ENCODE assay signal across 8 mouse cellular contexts in genomic region chr4:40268835-40269234, GRCm38 (mm10). TPM values are rescaled to one million over a fixed set of nuclear protein-coding genes. Genes with fewer than 3 reads are reported as not detected.
DNase-seq lines count a peak whose midpoint lies in the region; ATAC-seq and TF ChIP-seq lines count a peak whose summit lies in the region.

No protein-coding gene starts in this region.

- H3K27ac ChIP-seq in cerebellum, adult 2 months (ENCODE audit: insufficient read depth, low read length): peak overlapping the region; percentile 25; the same call in 1 of the 2 replicates
- peak overlapping the region; percentile 89 for H3K27ac ChIP-seq in neural tube, embryonic 11.5 days (ENCODE audit: low read depth, low read length)
- peak overlapping the region; percentile 94 for H3K27ac ChIP-seq in hindbrain, embryonic 12.5 days

- no peak for TF ChIP-seq POLR2A in cerebellum, adult 2 months (IDR thresholded peaks at IDR 0.05; ENCODE audit: borderline replicate concordance, insufficient read depth, low read length)

- DNase-seq in cerebellum, adult 2 months: no peak
- DNase-seq in cerebellum, adult 8-10 months: no peak
- no peak for DNase-seq in neural tube, embryonic 11.5 days (ENCODE audit: low spot score)
- DNase-seq in neural tube, embryonic 10.5 days (ENCODE audit: extremely low spot score, low spot score): no peak
- DNase-seq in right cerebral cortex, adult 18-20 months: no peak
- no peak for DNase-seq in spleen, postnatal 36 days (ENCODE audit: low spot score in 2 of 2)

- no peaks in the 10 kb centered on the region for H3K36me3 ChIP-seq in neural tube, embryonic 11.5 days (ENCODE audit: control insufficient read depth, insufficient read depth, low read length)
- peaks cover 16% of the 10 kb centered on the region for H3K36me3 ChIP-seq in hindbrain, embryonic 12.5 days
- H3K36me3 ChIP-seq in megakaryocyte, embryonic 14.5 days (replicated peaks; ENCODE audit: low read length): peaks cover 51% of the 10 kb centered on the region

- no peaks in the 10 kb centered on the region for H3K27me3 ChIP-seq in cerebellum, adult 2 months (ENCODE audit: control insufficient read depth, insufficient read depth, low read length)
- no peaks in the 10 kb centered on the region for H3K27me3 ChIP-seq in neural tube, embryonic 11.5 days (ENCODE audit: control insufficient read depth, insufficient read depth, low read length)
- H3K27me3 ChIP-seq in hindbrain, embryonic 12.5 days: no peaks in the 10 kb centered on the region
- H3K27me3 ChIP-seq in megakaryocyte, embryonic 14.5 days (replicated peaks): no peaks in the 10 kb centered on the region

- H3K4me1 ChIP-seq in cerebellum, adult 2 months (ENCODE audit: control insufficient read depth, insufficient read depth, low read length): no peaks in the 10 kb centered on the region
- H3K4me1 ChIP-seq in neural tube, embryonic 11.5 days (ENCODE audit: control insufficient read depth, insufficient read depth, low read length): peaks cover 6% of the 10 kb centered on the region; the same call in 1 of the 2 replicates
- peaks cover 18% of the 10 kb centered on the region for H3K4me1 ChIP-seq in hindbrain, embryonic 12.5 days
- peaks cover 42% of the 10 kb centered on the region for H3K4me1 ChIP-seq in megakaryocyte, embryonic 14.5 days

- no peaks in the 10 kb centered on the region for H3K9me3 ChIP-seq in neural tube, embryonic 11.5 days (ENCODE audit: control insufficient read depth, low read length)
- no peaks in the 10 kb centered on the region for H3K9me3 ChIP-seq in hindbrain, embryonic 12.5 days (replicated peaks)
- no peaks in the 10 kb centered on the region for H3K9me3 ChIP-seq in megakaryocyte, embryonic 14.5 days

- peak overlapping the region; percentile 95 for H3K4me3 ChIP-seq in cerebellum, adult 2 months (replicated peaks; ENCODE audit: insufficient read depth, low read depth, low read length)
- H3K4me3 ChIP-seq in neural tube, embryonic 11.5 days (ENCODE audit: low read depth, low read length): peak overlapping the region; percentile 85
- H3K4me3 ChIP-seq in hindbrain, embryonic 12.5 days: peak overlapping the region; percentile 79
- H3K4me3 ChIP-seq in megakaryocyte, embryonic 14.5 days (replicated peaks): peak overlapping the region; percentile 94

- TF ChIP-seq CTCF in cerebellum, adult 2 months (IDR thresholded peaks at IDR 0.05; ENCODE audit: borderline replicate concordance, insufficient read depth, low read depth, low read length): no peak

- peak overlapping the region; percentile 85 for H3K9ac ChIP-seq in neural tube, embryonic 11.5 days (ENCODE audit: low read length)
- peak overlapping the region; percentile 82 for H3K9ac ChIP-seq in hindbrain, embryonic 12.5 days

- under 1% methylated on average over 16 of the region's 16 CpGs for WGBS in cerebellum, adult 2 months
- under 1% methylated on average over 16 of the region's 16 CpGs for whole genome bisulfite sequencing in neural tube, embryonic 11.5 days
- under 1% methylated on average over 16 of the region's 16 CpGs for WGBS in hindbrain, embryonic 12.5 days

- H3K4me2 ChIP-seq in neural tube, embryonic 11.5 days (ENCODE audit: low read depth): peak overlapping the region; percentile 83
- peak overlapping the region; percentile 82 for H3K4me2 ChIP-seq in hindbrain, embryonic 12.5 days (replicated peaks)

- ATAC-seq in neural tube, embryonic 11.5 days (ENCODE audit: insufficient read depth, low FRiP score, low TSS enrichment): no peak; the same call in 1 of the 2 replicates
- peak; percentile 13 for ATAC-seq in hindbrain, embryonic 12.5 days (ENCODE audit: low FRiP score)

RNA-seq across cellular contexts. Expression of gene Smim27, which starts 0.5 kb away (rescaled TPM):
- 4.6 and 5.7 TPM in 2 replicates for polyA plus RNA-seq in cerebellum, adult 2 months (2012; rRNA removed)
- polyA plus RNA-seq in neural tube, embryonic 11.5 days (2014; fragmentation: Nextera tagmentation; extraction: Ambion mirVana): 21.6 and 27.7 TPM in 2 replicates
- polyA plus RNA-seq in hindbrain, embryonic 12.5 days (2016; fragmentation: Nextera tagmentation; extraction: Ambion mirVana): 23.6 TPM in 2 replicates
- 8.2 and 42.4 TPM in 2 replicates for polyA plus RNA-seq in megakaryocyte, embryonic 14.5 days (2012; ENCODE audit: insufficient read depth, low replicate concordance)

RNA-seq across cellular contexts. Expression of gene Topors, which starts 0.8 kb away (rescaled TPM):
- 11.3 and 12.3 TPM in 2 replicates for polyA plus RNA-seq in cerebellum, adult 2 months (2012; rRNA removed)
- 49.0 and 49.3 TPM in 2 replicates for polyA plus RNA-seq in neural tube, embryonic 11.5 days (2014; fragmentation: Nextera tagmentation; extraction: Ambion mirVana)
- 45.6 and 48.3 TPM in 2 replicates for polyA plus RNA-seq in hindbrain, embryonic 12.5 days (2016; fragmentation: Nextera tagmentation; extraction: Ambion mirVana)
- 2.9 and 3.7 TPM in 2 replicates for polyA plus RNA-seq in megakaryocyte, embryonic 14.5 days (2012; ENCODE audit: insufficient read depth, low replicate concordance)

RNA-seq across cellular contexts. Expression of gene Ndufb6, which starts 10.4 kb away (rescaled TPM):
- 202 and 210 TPM in 2 replicates for polyA plus RNA-seq in cerebellum, adult 2 months (2012; rRNA removed)
- 274 and 296 TPM in 2 replicates for polyA plus RNA-seq in neural tube, embryonic 11.5 days (2014; fragmentation: Nextera tagmentation; extraction: Ambion mirVana)
- 235 and 265 TPM in 2 replicates for polyA plus RNA-seq in hindbrain, embryonic 12.5 days (2016; fragmentation: Nextera tagmentation; extraction: Ambion mirVana)
- 44.4 and 297 TPM in 2 replicates for polyA plus RNA-seq in megakaryocyte, embryonic 14.5 days (2012; ENCODE audit: insufficient read depth, low replicate concordance)

RNA-seq across cellular contexts. Expression of gene Ddx58, which starts 29.2 kb away (rescaled TPM):
- 3.7 and 4.1 TPM in 2 replicates for polyA plus RNA-seq in cerebellum, adult 2 months (2012; rRNA removed)
- polyA plus RNA-seq in neural tube, embryonic 11.5 days (2014; fragmentation: Nextera tagmentation; extraction: Ambion mirVana): 2.8 and 4.1 TPM in 2 replicates
- polyA plus RNA-seq in hindbrain, embryonic 12.5 days (2016; fragmentation: Nextera tagmentation; extraction: Ambion mirVana): 6.9 and 7.6 TPM in 2 replicates
- polyA plus RNA-seq in megakaryocyte, embryonic 14.5 days (2012; ENCODE audit: insufficient read depth, low replicate concordance): 1.7 and 2.8 TPM in 2 replicates

Comparison
In these comparisons a context has a peak if more than half of its experiments do, and no peak if none do; other contexts are left out.
1. H3K27ac ChIP-seq: peak in every context shown above with its lines; median percentile 94 in hindbrain, embryonic 12.5 days; 89 in neural tube, embryonic 11.5 days; 25 in cerebellum, adult 2 months.